Mouse (Mus musculus) myocyte (in vitro differentiated cells): ENCODE results near the gene Gm49405. TPM values are rescaled to one million over a fixed set of nuclear protein-coding genes. Genes with fewer than 3 reads are reported as not detected.

Source experiments
- H3K27me3 ChIP-seq: one replicate; pipeline ENCODE4 v1.6.1; 2011; ENCODE audit not compliant: control insufficient read depth, insufficient read depth, insufficient read length
- H3K36me3 ChIP-seq: one replicate; pipeline ENCODE4 v1.6.1; 2011; ENCODE audit not compliant: control insufficient read depth, insufficient read depth
- H3K4me2 ChIP-seq: one replicate; pipeline ENCODE4 v1.6.1; 2011; ENCODE audit warnings: low read depth, control low read depth
- H3K4me3 ChIP-seq: one replicate; pipeline ENCODE4 v1.5.1; 2011; ENCODE audit warnings: mild to moderate bottlenecking, control low read depth, moderate library complexity
- H3K79me2 ChIP-seq: one replicate; pipeline ENCODE4 v1.6.1; 2011; ENCODE audit not compliant: control insufficient read depth, insufficient read depth
- H3ac ChIP-seq: one replicate; pipeline ENCODE4 v1.6.1; 2011; ENCODE audit not compliant: control insufficient read depth, insufficient read length
- CEBPB ChIP-seq: IDR thresholded peaks from 2 replicates; pipeline ENCODE4 v1.6.1; 2011; ENCODE audit warnings: mild to moderate bottlenecking, moderate library complexity; ENCODE audit not compliant: poor library complexity, insufficient read depth, severe bottlenecking
- E2F4 ChIP-seq: IDR thresholded peaks from one replicate; pipeline ENCODE4 v1.6.1; 2011; ENCODE audit warnings: mild to moderate bottlenecking, control low read depth, moderate library complexity; ENCODE audit not compliant: insufficient read depth
- MAX ChIP-seq: IDR thresholded peaks from one replicate; pipeline ENCODE4 v1.6.1; 2011; ENCODE audit warnings: low read depth, mild to moderate bottlenecking, control low read depth
- MYOD1 ChIP-seq, 3 experiments: IDR thresholded peaks; one replicate each; pipeline ENCODE4 v1.6.1; 2011; ENCODE audit warnings: control low read depth in 2 of 3, low read depth in 2 of 3, mild to moderate bottlenecking in 2 of 3, moderate library complexity in 1 of 3; ENCODE audit not compliant: insufficient read length in 2 of 3, control insufficient read depth in 1 of 3
- MYOG ChIP-seq, 3 experiments: IDR thresholded peaks; one replicate each; pipeline ENCODE4 v1.6.1; 2011; ENCODE audit warnings: control low read depth in 2 of 3, low read depth in 2 of 3, mild to moderate bottlenecking in 2 of 3; ENCODE audit not compliant: insufficient read length in 2 of 3, control insufficient read depth in 1 of 3, insufficient read depth in 1 of 3
- POLR2A ChIP-seq: IDR thresholded peaks from one replicate; pipeline ENCODE4 v1.6.1; 2011; ENCODE audit warnings: low read depth, mild to moderate bottlenecking, control low read depth, moderate library complexity; ENCODE audit not compliant: insufficient read length
- POLR2AphosphoS2 ChIP-seq: IDR thresholded peaks from one replicate; pipeline ENCODE4 v1.6.1; 2011; ENCODE audit warnings: low read depth, control low read depth; ENCODE audit not compliant: insufficient read length
- REST ChIP-seq: IDR thresholded peaks from one replicate; pipeline ENCODE4 v1.6.1; 2011; ENCODE audit warnings: mild to moderate bottlenecking, control low read depth, moderate library complexity; ENCODE audit not compliant: insufficient read depth, insufficient read length
- SRF ChIP-seq: IDR thresholded peaks from one replicate; pipeline ENCODE4 v1.6.1; 2011; ENCODE audit warnings: low read depth; ENCODE audit not compliant: control insufficient read depth, insufficient read length
- TCF12 ChIP-seq: IDR thresholded peaks from one replicate; pipeline ENCODE4 v1.6.1; 2011; ENCODE audit warnings: mild to moderate bottlenecking, control low read depth; ENCODE audit not compliant: poor library complexity, insufficient read depth, severe bottlenecking
- TCF3 ChIP-seq: IDR thresholded peaks from one replicate; pipeline ENCODE4 v1.6.1; 2011; ENCODE audit warnings: low read depth, control low read depth; ENCODE audit not compliant: insufficient read length
- USF1 ChIP-seq: IDR thresholded peaks from one replicate; pipeline ENCODE4 v1.6.1; 2011; ENCODE audit warnings: low read depth, mild to moderate bottlenecking, control low read depth, moderate library complexity
- polyA plus RNA-seq: library from polyadenylated mRNA; unstranded; fragments of >200 nt; fragmentation: generic; extraction: Trizol; gene quantifications from one replicate; pipeline ENCODE4 v1.2.1, GENCODE M21; 2012; ENCODE audit warnings: missing spikeins

The Gm49405 gene
- polyA plus RNA-seq, 1 experiment = 0.50 TPM

- TF ChIP-seq POLR2AphosphoS2 (no peak), USF1 (no peak)
- no peaks in the 10 kb centered on the region for H3K36me3 ChIP-seq
- H3K4me2 ChIP-seq = no peak overlapping the region
- no peak overlapping the region for H3ac ChIP-seq
- H3K79me2 ChIP-seq = no peaks in the 10 kb centered on the region
- H3K27me3 ChIP-seq = peaks cover 23% of the 10 kb centered on the region
- H3K4me3 ChIP-seq = no peak overlapping the region
Observed at GRCm38 (mm10) chr19:3988066-3988465, 12.4 kb upstream of the Gm49405 start.

GRCm38 (mm10) chr19:3988750-3989149, 11.7 kb upstream of the Gm49405 start:
- Histone ChIP-seq H3K36me3 (no peaks in the 10 kb centered on the region), H3K4me3 (no peak overlapping the region), H3ac (no peak overlapping the region), H3K79me2 (no peaks in the 10 kb centered on the region), H3K27me3 (peaks cover 28% of the 10 kb centered on the region), H3K4me2 (no peak overlapping the region)
- TF ChIP-seq MAX = no peak

GRCm38 (mm10) chr19:3990804-3991203, 9.6 kb upstream of the Gm49405 start:
- no peak overlapping the region for H3ac ChIP-seq
- no peaks in the 10 kb centered on the region for H3K36me3 ChIP-seq
- no peak overlapping the region for H3K4me2 ChIP-seq
- no peak overlapping the region for H3K4me3 ChIP-seq
- H3K79me2 ChIP-seq = no peaks in the 10 kb centered on the region
- TF ChIP-seq MAX (no peak), POLR2A (no peak), MYOG (IDR thresholded peaks at IDR 0.05; ENCODE audit: control insufficient read depth in 1 of 3, insufficient read depth in 1 of 3, insufficient read length in 2 of 3, low read depth in 2 of 3) (peak in 1 of 3 experiments; percentile 34), TCF12 (no peak), CEBPB (no peak), E2F4 (no peak), MYOD1 (IDR thresholded peaks at IDR 0.05; ENCODE audit: control insufficient read depth in 1 of 3, insufficient read length in 2 of 3, low read depth in 2 of 3) (peak in 1 of 3 experiments; percentile 60), REST (no peak), USF1 (no peak)
- peaks cover 28% of the 10 kb centered on the region for H3K27me3 ChIP-seq

- TF ChIP-seq POLR2AphosphoS2 (no peak), USF1 (no peak), REST (no peak), MAX (no peak), POLR2A (no peak), MYOD1 (IDR thresholded peaks at IDR 0.05; ENCODE audit: control insufficient read depth in 1 of 3, insufficient read length in 2 of 3, low read depth in 2 of 3) (no peak), MYOG (IDR thresholded peaks at IDR 0.05; ENCODE audit: control insufficient read depth in 1 of 3, insufficient read depth in 1 of 3, insufficient read length in 2 of 3, low read depth in 2 of 3) (no peak), TCF3 (no peak), E2F4 (no peak), TCF12 (no peak), SRF (no peak)
- Histone ChIP-seq H3K36me3 (no peaks in the 10 kb centered on the region), H3K79me2 (no peaks in the 10 kb centered on the region), H3K4me2 (no peak overlapping the region), H3ac (no peak overlapping the region), H3K4me3 (no peak overlapping the region), H3K27me3 (peaks cover 28% of the 10 kb centered on the region)
Observed at GRCm38 (mm10) chr19:3991562-3991961, 8.9 kb upstream of the Gm49405 start.

DNA sequence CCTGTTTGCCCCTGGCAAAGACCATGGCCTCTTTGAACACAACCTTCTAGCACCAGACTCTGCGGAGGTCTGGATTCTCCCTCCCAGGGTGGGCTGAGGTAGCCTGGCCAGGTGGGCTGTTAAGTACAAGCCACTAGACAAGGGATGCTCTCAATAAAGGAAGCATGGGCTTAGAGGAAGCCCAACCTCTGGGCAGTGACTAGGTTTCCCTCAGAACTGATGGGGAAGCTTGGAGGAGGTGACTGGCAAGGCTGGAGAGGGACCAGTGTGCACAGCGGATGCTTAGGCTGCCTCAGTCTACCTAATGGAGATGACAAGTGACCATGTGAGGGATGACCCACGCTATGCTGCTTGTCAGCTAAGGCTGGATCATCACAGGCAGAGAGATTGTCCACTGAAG, 8.5 kb upstream of the Gm49405 start:
- H3ac ChIP-seq = no peak overlapping the region

More for the DNA sequence above, 8.5 kb upstream of the Gm49405 start:
- no peak overlapping the region for H3K4me3 ChIP-seq
- no peaks in the 10 kb centered on the region for H3K36me3 ChIP-seq
- H3K4me2 ChIP-seq = no peak overlapping the region
- H3K27me3 ChIP-seq = peaks cover 28% of the 10 kb centered on the region
- TF ChIP-seq USF1 (no peak), REST (no peak), E2F4 (no peak), CEBPB (no peak), TCF12 (no peak), MYOG (IDR thresholded peaks at IDR 0.05; ENCODE audit: control insufficient read depth in 1 of 3, insufficient read depth in 1 of 3, insufficient read length in 2 of 3, low read depth in 2 of 3) (no peak), TCF3 (no peak), SRF (no peak), POLR2AphosphoS2 (no peak), MYOD1 (IDR thresholded peaks at IDR 0.05; ENCODE audit: control insufficient read depth in 1 of 3, insufficient read length in 2 of 3, low read depth in 2 of 3) (no peak), MAX (no peak), POLR2A (no peak)
- H3K79me2 ChIP-seq = no peaks in the 10 kb centered on the region
